Mouse (Mus musculus) midbrain, embryonic 15.5 days (tissue): Measurements from ENCODE around the gene Ptges. TPM values are rescaled to one million over a fixed set of nuclear protein-coding genes. Genes with fewer than 3 reads are reported as not detected.

Experiments
- ATAC-seq: fragments of 200-750 bp; cut with Nextera tagmentation; replicated peaks from 2 replicates; pipeline ENCODE4 v1.8.0; 2017; ENCODE audit warnings: moderate TSS enrichment
- H3K27ac ChIP-seq: fragments of 300-500 bp; sonication (generic); 2 replicates; pipeline ENCODE4 v1.5.1; 2015; ENCODE audit warnings: mild to moderate bottlenecking, inconsistent platforms
- H3K27me3 ChIP-seq: fragments of 300-500 bp; sonication (generic); replicated peaks from 2 replicates; pipeline ENCODE4 v1.6.1; 2015; ENCODE audit warnings: inconsistent platforms
- H3K36me3 ChIP-seq: fragments of 300-500 bp; sonication (generic); replicated peaks from 2 replicates; pipeline ENCODE4 v1.6.1; 2015; ENCODE audit warnings: inconsistent platforms
- H3K4me1 ChIP-seq: fragments of 300-500 bp; sonication (generic); 2 replicates; pipeline ENCODE4 v1.6.1; 2015; ENCODE audit warnings: inconsistent platforms
- H3K4me2 ChIP-seq: fragments of 300-500 bp; sonication (generic); 2 replicates; pipeline ENCODE4 v1.6.1; 2015; ENCODE audit warnings: inconsistent platforms, mild to moderate bottlenecking, moderate library complexity
- H3K4me3 ChIP-seq: fragments of 300-500 bp; sonication (generic); 2 replicates; pipeline ENCODE4 v1.5.1; 2015; ENCODE audit warnings: mild to moderate bottlenecking, inconsistent platforms
- H3K9ac ChIP-seq: fragments of 300-500 bp; sonication (generic); 2 replicates; pipeline ENCODE4 v1.6.1; 2015; ENCODE audit warnings: mild to moderate bottlenecking, inconsistent platforms
- H3K9me3 ChIP-seq: fragments of 300-500 bp; sonication (generic); 2 replicates; pipeline ENCODE4 v1.6.1; 2016; ENCODE audit warnings: inconsistent platforms
- WGBS: fragments of 180-500 bp; shearing (Covaris S2); methylation state at CpG from one replicate; pipeline ENCODE4 v1.1.7; 2015; ENCODE audit warnings: mixed read lengths; 5-methylcytosine and 5-hydroxymethylcytosine counted together
- polyA plus RNA-seq: library from polyadenylated mRNA; unstranded; fragments of >200 nt; fragmentation: Nextera tagmentation; extraction: Ambion mirVana; gene quantifications from 2 replicates; pipeline ENCODE4 v1.2.1, GENCODE M21; 2015

Gene Ptges
- polyA plus RNA-seq, 1 experiment from 2014 or later = 6.3 TPM

DNA sequence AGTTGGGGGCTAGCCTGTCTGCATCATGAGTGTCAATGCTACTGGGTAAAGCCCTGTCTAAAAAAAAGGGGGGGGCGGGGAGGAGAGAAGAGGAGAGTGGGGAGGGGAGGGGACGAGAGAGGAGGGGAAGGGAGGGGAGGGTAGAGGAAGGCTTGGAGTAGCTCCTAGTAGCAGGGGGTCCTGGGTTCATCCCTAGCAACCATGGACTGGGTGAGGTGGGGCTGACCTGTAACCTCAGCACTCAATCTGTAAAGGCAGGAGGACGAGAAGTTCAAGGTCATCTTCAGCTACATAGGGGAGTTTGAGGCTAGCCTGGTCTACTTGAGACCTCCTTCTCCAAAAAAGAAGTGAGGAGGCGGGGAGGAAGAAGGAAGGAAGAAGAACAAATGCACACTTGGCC lies 67.6 kb downstream of the Ptges start:
- no peak for ATAC-seq
- Histone ChIP-seq H3K4me2 (no peak overlapping the region), H3K4me1 (peaks cover 6% of the 10 kb centered on the region), H3K27me3 (peaks cover 2% of the 10 kb centered on the region; the same call in 1 of the 2 replicates), H3K9ac (no peak overlapping the region), H3K36me3 (no peaks in the 10 kb centered on the region), H3K4me3 (no peak overlapping the region), H3K27ac (no peak overlapping the region), H3K9me3 (no peaks in the 10 kb centered on the region)
- 67% methylated on average over 4 of the region's 4 CpGs for WGBS

DNA sequence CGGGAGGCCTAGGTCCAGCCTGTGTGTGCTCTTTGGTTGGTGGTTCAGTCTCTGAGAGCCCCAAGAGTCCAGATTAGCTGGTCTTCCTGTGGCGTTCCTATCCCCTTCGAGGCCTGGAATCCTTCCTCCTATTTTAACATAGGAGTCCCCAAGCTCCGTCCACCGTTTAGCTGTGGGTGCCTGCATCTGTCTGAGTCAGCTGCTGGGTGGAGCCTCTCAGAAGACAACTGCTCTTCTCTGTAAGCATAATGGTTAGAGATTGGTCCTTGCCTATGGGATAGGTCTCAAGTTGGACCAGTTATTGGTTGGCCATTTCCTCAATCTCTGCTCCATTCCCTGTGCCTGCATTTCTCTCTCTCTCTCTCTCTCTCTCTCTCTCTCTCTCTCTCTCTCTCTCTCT lies 69.9 kb downstream of the Ptges start:
- no peak for ATAC-seq
- Histone ChIP-seq H3K4me1 (peaks cover 9% of the 10 kb centered on the region), H3K27me3 (no peaks in the 10 kb centered on the region; the same call in 1 of the 2 replicates), H3K4me2 (no peak overlapping the region), H3K9ac (no peak overlapping the region), H3K36me3 (no peaks in the 10 kb centered on the region), H3K9me3 (no peaks in the 10 kb centered on the region), H3K27ac (no peak overlapping the region), H3K4me3 (no peak overlapping the region)
- WGBS = 69% methylated on average over 5 of the region's 5 CpGs

DNA sequence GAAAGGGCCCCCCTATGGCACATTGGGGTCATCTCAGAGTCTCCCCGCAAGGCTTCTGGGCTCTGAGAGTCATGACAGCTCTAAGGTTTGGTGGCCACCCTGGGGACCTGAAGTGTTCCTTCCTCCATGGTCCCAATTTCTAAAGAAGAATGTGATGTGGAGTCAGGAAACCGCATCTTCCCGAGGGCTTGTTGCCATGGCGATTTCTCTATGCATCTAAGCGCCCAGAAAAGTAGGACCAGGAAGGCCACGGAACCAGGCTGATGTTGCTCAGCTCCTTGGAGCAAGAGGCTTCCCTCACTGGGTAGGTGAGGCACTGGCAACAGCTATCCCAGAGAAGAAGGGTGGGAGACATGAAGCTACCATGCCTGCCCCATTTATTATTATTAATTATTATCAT lies 72.6 kb downstream of the Ptges start:
- Histone ChIP-seq H3K36me3 (no peaks in the 10 kb centered on the region), H3K9ac (no peak overlapping the region), H3K4me3 (no peak overlapping the region), H3K4me2 (no peak overlapping the region), H3K27ac (no peak overlapping the region), H3K27me3 (no peaks in the 10 kb centered on the region), H3K4me1 (peaks cover 21% of the 10 kb centered on the region), H3K9me3 (no peaks in the 10 kb centered on the region)
- WGBS = 39% methylated on average over 6 of the region's 6 CpGs
- ATAC-seq = no peak

DNA sequence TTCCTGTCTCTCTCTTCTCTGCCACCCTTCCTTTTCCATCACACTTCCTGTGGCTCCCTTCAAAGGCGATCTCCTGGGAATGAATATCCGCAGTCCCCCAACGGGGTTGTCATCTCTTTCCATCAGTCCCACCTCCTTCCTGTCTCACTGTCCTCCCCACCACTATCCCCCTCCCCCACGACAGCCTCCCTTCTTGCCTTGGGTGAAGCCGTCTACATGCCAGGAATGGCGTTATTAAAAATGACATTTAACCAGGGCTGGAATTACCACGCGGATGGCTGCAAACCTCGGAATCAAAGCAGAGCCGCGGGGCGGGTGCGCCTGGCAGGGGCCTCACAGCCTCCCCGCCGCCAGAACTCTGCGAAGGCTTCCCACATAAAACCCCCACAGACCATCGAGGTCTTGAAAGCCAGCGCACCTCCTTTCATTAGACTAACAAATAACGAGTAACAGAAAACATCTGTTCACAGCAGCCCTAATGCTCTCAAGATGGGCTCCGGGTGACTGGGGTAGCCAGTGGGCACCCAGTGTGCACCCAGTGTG lies 76.8 kb downstream of the Ptges start:
- Histone ChIP-seq H3K4me1 (peaks cover 18% of the 10 kb centered on the region), H3K27ac (no peak overlapping the region), H3K9ac (no peak overlapping the region), H3K4me2 (no peak overlapping the region), H3K27me3 (no peaks in the 10 kb centered on the region), H3K9me3 (no peaks in the 10 kb centered on the region), H3K36me3 (no peaks in the 10 kb centered on the region), H3K4me3 (no peak overlapping the region)
- WGBS = 36% methylated on average over 20 of the region's 20 CpGs
- ATAC-seq = no peak

DNA sequence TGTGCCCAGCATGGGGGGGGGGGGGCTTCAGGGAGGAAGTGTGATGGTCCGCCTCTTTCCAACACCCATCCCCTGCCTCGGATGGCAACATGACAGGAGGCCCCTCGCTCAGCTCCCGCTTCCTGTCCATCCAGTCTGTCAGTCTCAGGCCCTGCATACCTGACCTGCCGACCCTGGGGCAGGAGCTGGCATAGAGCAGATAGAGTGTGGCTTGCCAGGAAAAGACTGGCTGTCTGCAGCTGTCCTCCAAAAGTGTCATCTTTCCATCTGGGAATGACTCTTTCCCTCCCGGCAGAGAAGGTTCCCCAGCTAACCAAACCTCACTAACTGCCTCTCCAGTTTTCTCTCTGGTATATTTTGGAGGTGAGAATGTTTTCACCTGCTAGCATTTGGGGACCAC lies 79.1 kb downstream of the Ptges start:
- H3K4me1 ChIP-seq = peaks cover 11% of the 10 kb centered on the region
- 59% methylated on average over 5 of the region's 6 CpGs for WGBS
- H3K27ac ChIP-seq = no peak overlapping the region
- H3K9me3 ChIP-seq = no peaks in the 10 kb centered on the region
- H3K4me3 ChIP-seq = no peak overlapping the region
- no peak overlapping the region for H3K9ac ChIP-seq
- H3K36me3 ChIP-seq = no peaks in the 10 kb centered on the region
- H3K4me2 ChIP-seq = no peak overlapping the region
- H3K27me3 ChIP-seq = peaks cover 12% of the 10 kb centered on the region
- ATAC-seq = no peak

DNA sequence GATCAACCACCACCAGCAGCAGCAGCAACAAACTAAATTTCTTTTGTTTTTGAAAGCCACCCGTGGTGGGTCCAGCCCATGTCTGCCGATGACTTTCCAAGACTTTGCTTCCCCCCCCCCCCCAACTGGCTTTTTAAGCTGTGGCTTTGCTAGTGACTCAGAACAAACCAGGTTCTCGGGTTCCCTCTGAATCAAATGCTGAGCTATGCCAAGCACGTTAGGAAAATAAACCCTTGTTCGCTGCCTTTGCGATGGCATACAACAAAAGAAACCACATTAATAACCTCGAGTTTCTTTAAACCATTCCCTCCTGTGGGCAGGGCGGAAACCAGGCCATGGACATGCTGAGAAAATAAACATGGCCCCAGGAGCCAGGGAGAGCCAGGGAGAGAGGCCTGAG lies 81.5 kb downstream of the Ptges start:
- 69% methylated on average over 8 of the region's 8 CpGs for WGBS
- Histone ChIP-seq H3K4me3 (no peak overlapping the region), H3K9ac (no peak overlapping the region), H3K4me1 (peaks cover 18% of the 10 kb centered on the region), H3K36me3 (no peaks in the 10 kb centered on the region), H3K27ac (no peak overlapping the region), H3K9me3 (no peaks in the 10 kb centered on the region), H3K4me2 (no peak overlapping the region), H3K27me3 (peaks cover 25% of the 10 kb centered on the region)
- ATAC-seq = no peak

DNA sequence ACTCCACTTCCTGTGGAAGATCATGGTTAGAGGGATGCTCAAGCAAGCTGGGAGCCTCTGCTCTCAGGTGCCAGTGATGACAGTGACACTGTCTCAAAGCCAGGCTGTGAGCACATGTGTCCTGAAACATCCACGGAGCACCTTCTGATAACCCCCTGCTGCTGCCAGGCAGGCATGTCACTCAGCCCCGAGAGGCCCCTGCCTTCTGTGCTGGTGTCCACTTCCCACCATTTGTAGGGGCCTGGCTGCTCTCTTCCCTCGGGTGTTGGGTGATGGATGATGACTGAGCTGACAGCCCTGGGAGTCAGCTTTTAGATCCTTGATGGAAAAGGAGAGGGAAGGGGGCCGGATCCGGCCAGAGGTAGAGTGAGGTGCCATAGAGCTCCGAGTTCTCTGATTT lies 82.9 kb downstream of the Ptges start:
- Histone ChIP-seq H3K27me3 (peaks cover 25% of the 10 kb centered on the region), H3K27ac (no peak overlapping the region), H3K9ac (no peak overlapping the region), H3K36me3 (no peaks in the 10 kb centered on the region), H3K4me2 (no peak overlapping the region), H3K4me1 (peaks cover 7% of the 10 kb centered on the region), H3K4me3 (no peak overlapping the region), H3K9me3 (no peaks in the 10 kb centered on the region)
- no peak for ATAC-seq
- WGBS = 49% methylated on average over 6 of the region's 6 CpGs

DNA sequence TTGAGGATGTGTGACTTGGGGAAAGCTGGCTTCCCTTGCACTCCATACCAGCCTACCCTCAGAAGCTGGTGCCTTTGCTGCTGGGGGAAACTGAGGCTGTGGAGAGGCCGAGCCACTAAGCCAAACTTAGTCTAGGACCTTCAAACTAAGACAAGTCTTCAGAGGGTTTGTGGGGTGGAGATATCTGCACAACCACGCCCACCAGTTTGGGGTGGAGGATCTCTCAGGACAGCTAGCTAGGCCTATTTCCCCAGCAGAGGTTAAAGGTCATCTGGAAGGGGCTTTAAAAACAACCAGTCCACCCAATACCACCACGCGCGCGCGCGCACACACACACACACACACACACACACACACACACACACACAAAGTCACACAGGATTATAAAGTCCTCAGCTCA lies 83.4 kb downstream of the Ptges start:
- Histone ChIP-seq H3K27me3 (peaks cover 25% of the 10 kb centered on the region), H3K9me3 (no peaks in the 10 kb centered on the region), H3K4me2 (no peak overlapping the region), H3K27ac (no peak overlapping the region), H3K4me1 (peaks cover 7% of the 10 kb centered on the region), H3K36me3 (no peaks in the 10 kb centered on the region), H3K9ac (no peak overlapping the region), H3K4me3 (no peak overlapping the region)
- no peak for ATAC-seq
- 82% methylated on average over 8 of the region's 8 CpGs for WGBS

DNA sequence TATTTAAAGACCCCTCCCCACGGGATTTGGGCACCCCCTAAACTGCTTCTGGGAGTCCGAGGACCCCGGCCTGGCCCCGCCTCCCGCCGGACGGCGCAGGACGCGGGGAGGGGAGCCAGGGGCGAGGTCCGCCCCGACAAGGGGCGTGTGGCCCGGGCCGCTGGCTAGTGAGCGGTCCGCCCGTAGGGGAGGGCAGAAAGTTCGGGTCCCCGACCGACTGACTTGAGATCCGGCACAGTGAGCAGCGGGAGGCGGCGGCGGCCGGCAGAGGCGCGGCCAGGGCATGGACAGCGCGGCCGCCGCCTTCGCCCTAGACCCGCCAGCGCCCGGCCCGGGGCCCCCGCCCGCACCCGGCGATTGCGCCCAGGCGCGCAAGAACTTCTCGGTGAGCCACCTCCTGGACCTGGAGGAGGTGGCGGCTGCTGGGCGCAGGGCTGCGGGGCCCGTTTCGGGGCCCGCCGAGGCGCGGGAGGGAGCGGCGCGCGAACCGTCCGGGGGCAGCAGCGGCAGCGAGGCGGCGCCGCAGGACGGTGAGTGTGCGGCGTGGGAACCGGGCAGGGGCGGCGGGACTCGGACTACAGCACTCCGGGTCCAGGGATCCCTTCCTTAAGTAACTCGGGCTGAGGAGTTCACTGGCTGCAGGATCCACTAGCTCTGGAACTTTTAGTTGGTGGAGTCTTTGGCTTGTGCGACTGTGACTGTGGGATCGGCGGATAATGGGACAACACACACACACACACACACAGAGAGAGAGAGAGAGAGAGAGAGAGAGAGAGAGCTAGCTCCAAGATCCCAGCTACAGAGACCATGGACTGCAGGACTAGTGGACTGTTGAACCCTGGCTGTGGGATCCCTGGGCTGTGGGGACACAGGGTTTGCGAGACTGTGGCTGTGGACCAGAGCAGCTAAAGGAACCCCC lies 84.3 kb downstream of the Ptges start:
- Histone ChIP-seq H3K4me1 (peaks cover 7% of the 10 kb centered on the region), H3K36me3 (no peaks in the 10 kb centered on the region), H3K27ac (no peak overlapping the region), H3K9ac (peak overlapping the region; percentile 37; the same call in 1 of the 2 replicates), H3K4me3 (peak overlapping the region; percentile 41), H3K4me2 (peak overlapping the region; percentile 74), H3K9me3 (no peaks in the 10 kb centered on the region), H3K27me3 (peaks cover 25% of the 10 kb centered on the region)
- 1% methylated on average over 73 of the region's 80 CpGs for WGBS
- no peak for ATAC-seq

DNA sequence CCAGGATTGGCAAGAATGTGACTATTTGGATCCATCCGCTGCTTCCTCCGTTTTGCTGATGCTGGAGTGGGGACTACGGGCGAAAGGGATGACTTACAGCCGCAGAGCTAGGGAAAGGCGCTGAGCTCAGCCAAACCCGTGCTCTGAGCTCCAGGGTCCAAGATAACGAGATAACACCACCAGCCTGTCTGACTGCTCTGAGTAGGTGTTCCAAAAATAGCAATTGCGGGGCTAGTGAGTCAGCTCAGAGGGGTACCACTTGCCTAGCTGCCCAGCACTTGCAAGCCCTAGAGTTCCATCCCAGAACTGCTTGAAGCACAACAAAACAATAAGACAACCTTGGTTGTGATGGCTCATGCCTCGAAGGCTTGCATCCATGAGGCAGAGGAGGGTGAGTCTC lies 87.0 kb downstream of the Ptges start:
- Histone ChIP-seq H3K9me3 (no peaks in the 10 kb centered on the region), H3K27me3 (peaks cover 25% of the 10 kb centered on the region), H3K4me2 (no peak overlapping the region), H3K4me1 (peaks cover 7% of the 10 kb centered on the region), H3K9ac (no peak overlapping the region), H3K36me3 (no peaks in the 10 kb centered on the region), H3K4me3 (no peak overlapping the region), H3K27ac (no peak overlapping the region)
- 60% methylated on average over 10 of the region's 10 CpGs for WGBS
- ATAC-seq = no peak
